Mouse (Mus musculus) G1E (cell line): ENCODE results near the gene Rpl36al. TPM values are rescaled to one million over a fixed set of nuclear protein-coding genes. Genes with fewer than 3 reads are reported as not detected.

Source experiments
- ATAC-seq: 2 replicates; pipeline ENCODE4 v1.8.0; 2016; ENCODE audit warnings: mild to moderate bottlenecking; ENCODE audit not compliant: insufficient number of reproducible peaks, poor library complexity, low FRiP score, severe bottlenecking; ENCODE audit errors: extremely low read depth
- DNase-seq: peaks from one replicate; pipeline ENCODE4 v3.0.0; 2012; ENCODE audit warnings: low spot score
- H3K27me3 ChIP-seq: 2 replicates; pipeline ENCODE4 v1.6.1; 2012; ENCODE audit warnings: mild to moderate bottlenecking, low read length, inconsistent platforms; ENCODE audit not compliant: insufficient read depth
- H3K36me3 ChIP-seq: replicated peaks from 2 replicates; pipeline ENCODE3; 2012; ENCODE audit warnings: mild to moderate bottlenecking, inconsistent platforms
- H3K4me1 ChIP-seq: 2 replicates; pipeline ENCODE4 v1.6.1; 2012; ENCODE audit warnings: low read depth, low read length, inconsistent platforms, mixed read lengths; ENCODE audit not compliant: insufficient read depth
- H3K4me3 ChIP-seq: 2 replicates; pipeline ENCODE4 v1.5.1; 2012; ENCODE audit warnings: low read depth, mild to moderate bottlenecking, inconsistent platforms, low read length, moderate library complexity, mixed read lengths
- H3K9me3 ChIP-seq: replicated peaks from 2 replicates; pipeline ENCODE4 v1.6.1; 2012; ENCODE audit warnings: inconsistent platforms
- CTCF ChIP-seq: IDR thresholded peaks from 2 replicates; pipeline ENCODE4 v1.5.1; 2012; ENCODE audit warnings: low read depth, low read length, inconsistent platforms, mixed read lengths
- GATA1 ChIP-seq: IDR thresholded peaks from 2 replicates; pipeline ENCODE4 v1.6.1; 2012; ENCODE audit warnings: borderline replicate concordance, low read length, inconsistent platforms, mixed read lengths
- GATA2 ChIP-seq: IDR thresholded peaks from 2 replicates; pipeline ENCODE4 v1.6.1; 2012; ENCODE audit warnings: low read depth, low read length, inconsistent platforms, borderline replicate concordance
- POLR2AphosphoS5 ChIP-seq: IDR thresholded peaks from 2 replicates; pipeline ENCODE4 v1.6.1; 2012; ENCODE audit warnings: low read depth, low read length, inconsistent platforms; ENCODE audit not compliant: insufficient replicate concordance
- TAL1 ChIP-seq: conservative IDR thresholded peaks from 2 replicates; pipeline ENCODE4 v1.6.1; 2012; ENCODE audit warnings: low read depth, low read length, inconsistent platforms, mixed read lengths
- polyA plus RNA-seq: library from polyadenylated mRNA; stranded (reverse); fragments of >175 nt; gene quantifications from 2 replicates; pipeline ENCODE4 v1.2.3, GENCODE M21; 2012
- total RNA-seq, 2 experiments: library from RNA; stranded (forward) in 1 of 2; stranded (reverse) in 1 of 2; fragments of 200-1000 nt in 1 of 2; fragments of >200 nt in 1 of 2; fragmentation: Nextera tagmentation in 1 of 2; gene quantifications; 2 replicates each; pipeline ENCODE4 v1.2.3; 2014 to 2017

The Rpl36al gene
- total and polyA plus RNA-seq, 3 experiments = 113 to 1,699 (median 258) TPM

- peaks cover 10% of the 10 kb centered on the region for H3K4me1 ChIP-seq
- H3K9me3 ChIP-seq = no peaks in the 10 kb centered on the region
- ATAC-seq = no peak
- H3K36me3 ChIP-seq = peaks cover 4% of the 10 kb centered on the region
- DNase-seq = no peak
- H3K4me3 ChIP-seq = no peak overlapping the region
- peaks cover 20% of the 10 kb centered on the region for H3K27me3 ChIP-seq
- TF ChIP-seq GATA1 (no peak), GATA2 (no peak), CTCF (no peak), POLR2AphosphoS5 (no peak), TAL1 (no peak)
Observed at GRCm38 (mm10) chr12:69150049-69150448, 33.8 kb downstream of the Rpl36al start.

DNA sequence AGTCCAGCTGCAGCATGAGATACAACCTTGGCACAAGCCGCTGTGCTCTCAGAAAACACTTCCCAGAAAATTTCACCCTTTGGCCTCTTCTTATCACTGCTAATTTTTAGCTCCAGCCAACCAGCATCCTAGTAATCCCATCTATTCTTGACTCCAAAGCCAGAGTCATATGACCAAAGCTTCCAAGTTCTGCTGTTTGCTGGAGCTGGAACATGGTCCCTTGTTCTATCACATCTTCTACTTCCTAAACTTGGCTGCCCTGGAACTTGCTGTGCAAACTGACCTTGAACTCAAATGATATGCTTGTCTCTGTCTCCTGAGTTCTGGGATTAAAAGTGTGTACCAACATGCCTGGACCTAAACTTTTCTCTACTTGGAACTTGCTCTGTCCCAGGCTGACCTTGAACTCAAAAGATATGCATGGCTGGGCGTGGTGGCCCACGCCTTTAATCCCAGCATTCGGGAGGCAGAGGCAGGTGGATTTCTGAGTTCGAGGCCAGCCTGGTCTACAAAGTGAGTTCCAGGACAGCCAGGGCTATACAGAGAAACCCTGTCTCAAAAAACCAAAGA is 36.6 kb downstream of the Rpl36al start:
- TF ChIP-seq POLR2AphosphoS5 = no peak
- no peak for TF ChIP-seq CTCF
- TF ChIP-seq GATA2 = no peak
- no peak for TF ChIP-seq GATA1
- no peak for TF ChIP-seq TAL1
- Histone ChIP-seq H3K4me1 (peaks cover 10% of the 10 kb centered on the region), H3K9me3 (no peaks in the 10 kb centered on the region), H3K27me3 (peaks cover 28% of the 10 kb centered on the region), H3K36me3 (no peaks in the 10 kb centered on the region), H3K4me3 (no peak overlapping the region)
- DNase-seq (no peak), ATAC-seq (no peak)

GRCm38 (mm10) chr12:69143460-69143859 is 40.4 kb downstream of the Rpl36al start:
- H3K36me3 ChIP-seq = no peaks in the 10 kb centered on the region
- no peak for ATAC-seq
- no peaks in the 10 kb centered on the region for H3K9me3 ChIP-seq
- H3K4me3 ChIP-seq = no peak overlapping the region
- H3K4me1 ChIP-seq = peaks cover 12% of the 10 kb centered on the region
- DNase-seq = no peak
- peaks cover 39% of the 10 kb centered on the region for H3K27me3 ChIP-seq
- TF ChIP-seq CTCF = no peak
- TF ChIP-seq POLR2AphosphoS5 = no peak
- TF ChIP-seq GATA2 = no peak
- no peak for TF ChIP-seq TAL1
- TF ChIP-seq GATA1 = no peak

DNA sequence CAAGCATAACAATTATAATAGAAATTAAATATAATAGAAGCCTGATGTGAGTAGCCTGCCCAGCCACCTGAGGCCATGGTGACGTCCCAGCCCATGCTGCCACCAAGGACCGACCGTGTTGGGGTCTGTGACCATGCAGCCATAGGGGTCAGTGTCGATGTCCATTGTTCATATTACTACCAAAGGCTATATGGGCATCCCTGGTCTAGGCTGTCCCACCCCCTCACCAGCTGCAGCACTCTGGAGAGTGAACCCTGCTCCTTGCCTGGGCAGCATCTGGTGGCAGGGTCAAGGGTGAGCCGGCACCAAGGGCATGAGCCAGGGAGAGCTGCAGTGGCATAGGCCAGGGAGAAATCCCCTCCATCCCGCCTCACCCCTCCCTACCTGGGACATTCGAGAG is 44.0 kb downstream of the Rpl36al start:
- no peak for ATAC-seq
- Histone ChIP-seq H3K4me1 (peaks cover 2% of the 10 kb centered on the region; the same call in 1 of the 2 replicates), H3K36me3 (no peaks in the 10 kb centered on the region), H3K4me3 (no peak overlapping the region), H3K9me3 (no peaks in the 10 kb centered on the region), H3K27me3 (peaks cover 35% of the 10 kb centered on the region)
- no peak for DNase-seq
- TF ChIP-seq GATA1 = no peak
- TF ChIP-seq CTCF = no peak
- no peak for TF ChIP-seq POLR2AphosphoS5
- TF ChIP-seq TAL1 = no peak
- no peak for TF ChIP-seq GATA2

DNA sequence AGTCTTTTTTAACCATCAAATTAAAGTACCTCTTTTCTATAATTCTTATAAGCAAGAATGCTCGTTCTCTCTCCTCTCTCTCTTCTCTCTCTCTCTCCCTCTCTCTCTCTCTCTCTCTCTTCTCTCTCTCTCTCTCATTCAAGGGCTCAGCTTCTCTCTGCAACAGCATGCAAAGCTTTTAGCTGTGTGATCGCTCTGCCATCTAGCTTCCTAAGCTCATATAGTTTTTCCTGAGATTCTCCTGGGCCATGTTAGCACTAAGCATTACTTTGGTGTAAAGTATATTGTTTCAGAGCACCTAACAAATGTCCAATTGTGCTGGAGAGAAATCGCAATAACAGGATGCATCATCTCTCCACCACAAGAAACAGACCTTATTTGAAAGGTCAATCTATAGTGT is 44.7 kb downstream of the Rpl36al start:
- ATAC-seq (no peak), DNase-seq (no peak)
- Histone ChIP-seq H3K4me1 (peaks cover 2% of the 10 kb centered on the region; the same call in 1 of the 2 replicates), H3K36me3 (no peaks in the 10 kb centered on the region), H3K9me3 (no peaks in the 10 kb centered on the region), H3K4me3 (no peak overlapping the region), H3K27me3 (peaks cover 35% of the 10 kb centered on the region)
- TF ChIP-seq GATA1 = no peak
- no peak for TF ChIP-seq TAL1
- TF ChIP-seq CTCF = no peak

Other genes starting within 250 kb of the Rpl36al start
- gene Rps29, start 24.9 kb downstream of the Rpl36al start, total RNA-seq (2014; fragmentation: Nextera tagmentation) = 861 and 936 TPM in 2 replicates
- 3,601 and 5,070 TPM in 2 replicates for gene Rps29, start 24.9 kb downstream of the Rpl36al start, total RNA-seq (2017)
- gene Rps29, start 24.9 kb downstream of the Rpl36al start, polyA plus RNA-seq = 542 and 2,773 TPM in 2 replicates
- 36.2 and 44.2 TPM in 2 replicates for gene Lrr1, start 15.3 kb downstream of the Rpl36al start, total RNA-seq (2014; fragmentation: Nextera tagmentation)
- 17.8 and 19.4 TPM in 2 replicates for gene Lrr1, start 15.3 kb downstream of the Rpl36al start, total RNA-seq (2017)
- 45.0 and 56.6 TPM in 2 replicates for gene Lrr1, start 15.3 kb downstream of the Rpl36al start, polyA plus RNA-seq
- gene Mgat2, start 74 bp upstream of the Rpl36al start, total RNA-seq (2014; fragmentation: Nextera tagmentation) = 107 and 112 TPM in 2 replicates
- gene Mgat2, start 74 bp upstream of the Rpl36al start, total RNA-seq (2017) = 118 and 119 TPM in 2 replicates
- gene Mgat2, start 74 bp upstream of the Rpl36al start, polyA plus RNA-seq = 50.7 and 61.0 TPM in 2 replicates
- gene Gm49383, start 13.0 kb upstream of the Rpl36al start, total RNA-seq (2014; fragmentation: Nextera tagmentation) = 33.0 and 34.5 TPM in 2 replicates
- 56.1 and 82.2 TPM in 2 replicates for gene Gm49383, start 13.0 kb upstream of the Rpl36al start, total RNA-seq (2017)
- 75.5 and 90.8 TPM in 2 replicates for gene Gm49383, start 13.0 kb upstream of the Rpl36al start, polyA plus RNA-seq
- 6.7 and 7.6 TPM in 2 replicates for gene Dnaaf2, start 14.3 kb upstream of the Rpl36al start, total RNA-seq (2014; fragmentation: Nextera tagmentation)
- gene Dnaaf2, start 14.3 kb upstream of the Rpl36al start, total RNA-seq (2017) = 9.8 and 11.4 TPM in 2 replicates
- gene Dnaaf2, start 14.3 kb upstream of the Rpl36al start, polyA plus RNA-seq = 5.1 and 5.2 TPM in 2 replicates
- gene Gm49384, start 20.2 kb upstream of the Rpl36al start, total RNA-seq (2014; fragmentation: Nextera tagmentation) = 40.3 and 61.3 TPM in 2 replicates
- gene Gm49384, start 20.2 kb upstream of the Rpl36al start, total RNA-seq (2017) = 33.7 and 36.0 TPM in 2 replicates
- gene Gm49384, start 20.2 kb upstream of the Rpl36al start, polyA plus RNA-seq = not detected in 2 replicates
- gene Pole2, start 44.1 kb upstream of the Rpl36al start, total RNA-seq (2014; fragmentation: Nextera tagmentation) = 57.3 and 67.0 TPM in 2 replicates
- gene Pole2, start 44.1 kb upstream of the Rpl36al start, total RNA-seq (2017) = 82.3 and 85.4 TPM in 2 replicates
- 20.3 and 20.7 TPM in 2 replicates for gene Pole2, start 44.1 kb upstream of the Rpl36al start, polyA plus RNA-seq
- 8.5 and 13.0 TPM in 2 replicates for gene Klhdc1, start 57.1 kb upstream of the Rpl36al start, total RNA-seq (2014; fragmentation: Nextera tagmentation)
- gene Klhdc1, start 57.1 kb upstream of the Rpl36al start, total RNA-seq (2017) = 8.7 and 14.6 TPM in 2 replicates
- gene Klhdc1, start 57.1 kb upstream of the Rpl36al start, polyA plus RNA-seq = 11.1 and 16.0 TPM in 2 replicates
- 129 and 134 TPM in 2 replicates for gene Klhdc2, start 112.6 kb upstream of the Rpl36al start, total RNA-seq (2014; fragmentation: Nextera tagmentation)
- gene Klhdc2, start 112.6 kb upstream of the Rpl36al start, total RNA-seq (2017) = 127 and 141 TPM in 2 replicates
- gene Klhdc2, start 112.6 kb upstream of the Rpl36al start, polyA plus RNA-seq = 33.6 and 41.4 TPM in 2 replicates
- 149 and 150 TPM in 2 replicates for gene Nemf, start 173.1 kb upstream of the Rpl36al start, total RNA-seq (2014; fragmentation: Nextera tagmentation)
- gene Nemf, start 173.1 kb upstream of the Rpl36al start, total RNA-seq (2017) = 103 and 128 TPM in 2 replicates
- 2.9 and 4.9 TPM in 2 replicates for gene Nemf, start 173.1 kb upstream of the Rpl36al start, polyA plus RNA-seq
- 179 and 195 TPM in 2 replicates for gene Arf6, start 188.1 kb upstream of the Rpl36al start, total RNA-seq (2014; fragmentation: Nextera tagmentation)
- gene Arf6, start 188.1 kb upstream of the Rpl36al start, total RNA-seq (2017) = 123 and 153 TPM in 2 replicates
- 360 and 373 TPM in 2 replicates for gene Arf6, start 188.1 kb upstream of the Rpl36al start, polyA plus RNA-seq
- gene Gm9887, start 188.4 kb upstream of the Rpl36al start, total RNA-seq (2014; fragmentation: Nextera tagmentation) = not detected in 2 replicates
- 0.87 and 0.93 TPM in 2 replicates for gene Gm9887, start 188.4 kb upstream of the Rpl36al start, total RNA-seq (2017)
- gene Gm9887, start 188.4 kb upstream of the Rpl36al start, polyA plus RNA-seq = 0.79 and 1.6 TPM in 2 replicates